Mouse (Mus musculus) mammary gland, adult 2 months (tissue): ENCODE results near the gene Llcfc1. TPM values are rescaled to one million over a fixed set of nuclear protein-coding genes. Genes with fewer than 3 reads are reported as not detected.

Source experiments
- polyA plus RNA-seq: library from polyadenylated mRNA; depleted of rRNA; stranded (reverse); fragments of >200 nt; gene quantifications from 2 replicates; pipeline ENCODE4 v1.2.3, GENCODE M21; 2012; ENCODE audit warnings: low replicate concordance; rRNA removed

The Llcfc1 gene
- polyA plus RNA-seq: not detected in 2 replicates

GRCm38 (mm10) chr6:41684131-41684530 lies at the start of gene Llcfc1:
Gene Llcfc1, plus strand, starts transcription at chr6:41684431.

GRCm38 (mm10) chr6:41636178-41636577 lies 48.1 kb upstream of the Llcfc1 start, which contains the start of gene Trpv6:
Gene Trpv6, minus strand, starts transcription at chr6:41636405.

GRCm38 (mm10) chr6:41680669-41681068 lies 3.6 kb upstream of the Llcfc1 start, which contains the start of gene Trpv5:
Gene Trpv5, minus strand, starts transcription at chr6:41680769.

GRCm38 (mm10) chr6:41704123-41704522 lies 19.9 kb downstream of the Llcfc1 start, which contains the start of gene Kel:
Gene Kel, minus strand, starts transcription at chr6:41704339.

Other genes starting within 250 kb of the Llcfc1 start
- gene Gm10334, start 238.3 kb upstream of the Llcfc1 start, polyA plus RNA-seq: not detected in 2 replicates
- gene Prss1, start 225.5 kb upstream of the Llcfc1 start, polyA plus RNA-seq: not detected in 2 replicates
- 0.59 and 2.9 TPM in 2 replicates for gene Prss2, start 162.6 kb upstream of the Llcfc1 start, polyA plus RNA-seq
- 20.3 and 26.2 TPM in 2 replicates for gene Ephb6, start 78.9 kb upstream of the Llcfc1 start, polyA plus RNA-seq
- 0.86 and 1.7 TPM in 2 replicates for gene Trpv6, start 48.0 kb upstream of the Llcfc1 start, polyA plus RNA-seq
- gene Trpv5, start 3.7 kb upstream of the Llcfc1 start, polyA plus RNA-seq: not detected in 2 replicates
- 0.14 TPM in 1 of 2 replicates, not detected in the other for gene Kel, start 19.9 kb downstream of the Llcfc1 start, polyA plus RNA-seq
- not detected in 2 replicates for gene Olfr459, start 90.7 kb downstream of the Llcfc1 start, polyA plus RNA-seq
- gene Pip, start 163.1 kb downstream of the Llcfc1 start, polyA plus RNA-seq: not detected in 2 replicates
- gene Sval2, start 168.6 kb downstream of the Llcfc1 start, polyA plus RNA-seq: not detected in 2 replicates